Mouse (Mus musculus): ENCODE results near the gene Mmp20. TPM values are rescaled to one million over a fixed set of nuclear protein-coding genes. Genes with fewer than 3 reads are reported as not detected.

Gene Mmp20
- total and polyA plus RNA-seq, 3 experiments, result not detected

- no peaks in the 10 kb centered on the region for H3K9me3 ChIP-seq (replicated peaks; ENCODE audit: insufficient read depth, low read length)
- TF ChIP-seq RCOR1 (IDR thresholded peaks at IDR 0.05; ENCODE audit: low read depth, low read length) (no peak), KAT2A (conservative IDR thresholded peaks at IDR 0.05; ENCODE audit: low read depth, low read length) (no peak)
- no peaks in the 10 kb centered on the region for H3K36me3 ChIP-seq (ENCODE audit: control insufficient read depth in 1 of 2, insufficient read depth in 2 of 2, low read length in 2 of 2)
- no peaks in the 10 kb centered on the region for H3K4me1 ChIP-seq (ENCODE audit: control insufficient read depth in 1 of 2, insufficient read depth in 2 of 2, low read length in 2 of 2)
- H3K27ac ChIP-seq (ENCODE audit: control insufficient read depth, low read depth, low read length), result no peak overlapping the region
- H3K9ac ChIP-seq (ENCODE audit: control insufficient read depth, low read depth, low read length, poor library complexity, severe bottlenecking), result no peak overlapping the region
- DNase-seq (ENCODE audit: low read depth, low spot score), result no peak
- H3K4me3 ChIP-seq (ENCODE audit: control insufficient read depth in 1 of 2, insufficient read depth in 1 of 2, low read depth in 2 of 2, low read length in 2 of 2), result no peak overlapping the region
- no peaks in the 10 kb centered on the region for H3K79me2 ChIP-seq (ENCODE audit: control insufficient read depth, insufficient read depth, low read length, poor library complexity)
- H3K27me3 ChIP-seq (ENCODE audit: control insufficient read depth in 1 of 2, insufficient read depth in 2 of 2, low read length in 2 of 2), result peaks cover 6% of the 10 kb centered on the region in 2 experiments
Measured at GRCm38 (mm10) chr9:7652351-7653085, 24.5 kb downstream of the Mmp20 start.

GRCm38 (mm10) chr9:7657946-7658345 lies 29.9 kb downstream of the Mmp20 start:
- no peak for DNase-seq (ENCODE audit: low read depth, low spot score)
- H3K4me1 ChIP-seq (ENCODE audit: control insufficient read depth in 1 of 2, insufficient read depth in 2 of 2, low read length in 2 of 2), result no peaks in the 10 kb centered on the region
- H3K27me3 ChIP-seq (ENCODE audit: control insufficient read depth in 1 of 2, insufficient read depth in 2 of 2, low read length in 2 of 2), result peaks cover 6% of the 10 kb centered on the region in 2 experiments
- TF ChIP-seq EP300 (IDR thresholded peaks at IDR 0.05; ENCODE audit: low read depth in 1 of 2, low read length in 2 of 2) (no peak), MYC (IDR thresholded peaks at IDR 0.05; ENCODE audit: low read depth, low read length) (no peak), POLR2AphosphoS2 (IDR thresholded peaks at IDR 0.05; ENCODE audit: low read length) (no peak), NELFE (IDR thresholded peaks at IDR 0.05; ENCODE audit: low read depth, low read length) (no peak), MAX (IDR thresholded peaks at IDR 0.05; ENCODE audit: low read length) (no peak)
- no peaks in the 10 kb centered on the region for H3K79me2 ChIP-seq (ENCODE audit: control insufficient read depth, insufficient read depth, low read length, poor library complexity)
- no peak overlapping the region for H3K27ac ChIP-seq (ENCODE audit: control insufficient read depth, low read depth, low read length)
- H3K9ac ChIP-seq (ENCODE audit: control insufficient read depth, low read depth, low read length, poor library complexity, severe bottlenecking), result no peak overlapping the region
- no peaks in the 10 kb centered on the region for H3K9me3 ChIP-seq (replicated peaks; ENCODE audit: insufficient read depth, low read length)
- no peak overlapping the region for H3K4me3 ChIP-seq (ENCODE audit: control insufficient read depth in 1 of 2, insufficient read depth in 1 of 2, low read depth in 2 of 2, low read length in 2 of 2)
- no peaks in the 10 kb centered on the region for H3K36me3 ChIP-seq (ENCODE audit: control insufficient read depth in 1 of 2, insufficient read depth in 2 of 2, low read length in 2 of 2)

- Histone ChIP-seq H3K9ac (ENCODE audit: control insufficient read depth, low read depth, low read length, poor library complexity, severe bottlenecking) (no peak overlapping the region), H3K27ac (ENCODE audit: control insufficient read depth, low read depth, low read length) (no peak overlapping the region), H3K27me3 (ENCODE audit: control insufficient read depth in 1 of 2, insufficient read depth in 2 of 2, low read length in 2 of 2) (peaks cover 6% of the 10 kb centered on the region in 2 experiments), H3K4me1 (ENCODE audit: control insufficient read depth in 1 of 2, insufficient read depth in 2 of 2, low read length in 2 of 2) (no peaks in the 10 kb centered on the region), H3K36me3 (ENCODE audit: control insufficient read depth in 1 of 2, insufficient read depth in 2 of 2, low read length in 2 of 2) (no peaks in the 10 kb centered on the region), H3K4me3 (ENCODE audit: control insufficient read depth in 1 of 2, insufficient read depth in 1 of 2, low read depth in 2 of 2, low read length in 2 of 2) (no peak overlapping the region), H3K79me2 (ENCODE audit: control insufficient read depth, insufficient read depth, low read length, poor library complexity) (no peaks in the 10 kb centered on the region), H3K9me3 (replicated peaks; ENCODE audit: insufficient read depth, low read length) (no peaks in the 10 kb centered on the region)
- TF ChIP-seq HCFC1 (IDR thresholded peaks at IDR 0.05; ENCODE audit: low read depth, low read length) (no peak), POLR2AphosphoS2 (IDR thresholded peaks at IDR 0.05; ENCODE audit: low read length) (no peak), ELF1 (IDR thresholded peaks at IDR 0.05; ENCODE audit: low read depth, low read length) (no peak), KAT2A (conservative IDR thresholded peaks at IDR 0.05; ENCODE audit: low read depth, low read length) (no peak), UBTF (IDR thresholded peaks at IDR 0.05; ENCODE audit: borderline replicate concordance, insufficient read depth, low read depth, low read length) (no peak), MXI1 (IDR thresholded peaks at IDR 0.05; ENCODE audit: low read depth, low read length) (no peak), POLR2AphosphoS5 (IDR thresholded peaks at IDR 0.05; ENCODE audit: borderline replicate concordance, low read depth, low read length) (no peak), EP300 (IDR thresholded peaks at IDR 0.05; ENCODE audit: low read depth in 1 of 2, low read length in 2 of 2) (no peak), CHD2 (IDR thresholded peaks at IDR 0.05; ENCODE audit: low read length) (no peak), MAX (IDR thresholded peaks at IDR 0.05; ENCODE audit: low read length) (no peak)
- no peak for DNase-seq (ENCODE audit: low read depth, low spot score)
Measured at GRCm38 (mm10) chr9:7659469-7660020, 31.5 kb downstream of the Mmp20 start.

Data from MEL (cell line).